Mouse (Mus musculus): ENCODE data around the gene Trpm6. TPM values are rescaled to one million over a fixed set of nuclear protein-coding genes. Genes with fewer than 3 reads are reported as not detected.

Gene Trpm6
- polyA plus RNA-seq, 1 experiment from 2014 or later: 0.43 TPM

GRCm38 (mm10) chr19:18868311-18868710 lies 118.5 kb downstream of the Trpm6 start:
- H3K9ac ChIP-seq (ENCODE audit: low read length): no peak overlapping the region
- H3K27me3 ChIP-seq (ENCODE audit: control insufficient read depth, insufficient read depth, low read length): no peaks in the 10 kb centered on the region

GRCm38 (mm10) chr19:18872792-18873569 lies 123.2 kb downstream of the Trpm6 start:
- H3K4me3 ChIP-seq (ENCODE audit: low read length): no peak overlapping the region
- H3K4me2 ChIP-seq (ENCODE audit: low read depth, low read length): no peak overlapping the region
- H3K27ac ChIP-seq (ENCODE audit: low read length): no peak overlapping the region
- no peaks in the 10 kb centered on the region for H3K27me3 ChIP-seq (ENCODE audit: control insufficient read depth, insufficient read depth, low read length)
- WGBS: 47% methylated on average over 6 of the region's 6 CpGs
- no peak overlapping the region for H3K9ac ChIP-seq (ENCODE audit: low read length)
- no peaks in the 10 kb centered on the region for H3K4me1 ChIP-seq (ENCODE audit: control insufficient read depth, insufficient read depth, low read length)
- no peak for ATAC-seq (replicated peaks; ENCODE audit: extremely low read depth, insufficient read depth, low FRiP score)
- H3K9me3 ChIP-seq (replicated peaks; ENCODE audit: control insufficient read depth, low read length): no peaks in the 10 kb centered on the region; the same call in 1 of the 2 replicates
- no peaks in the 10 kb centered on the region for H3K36me3 ChIP-seq (ENCODE audit: control insufficient read depth, insufficient read depth)

More at GRCm38 (mm10) chr19:18868311-18868710, 118.5 kb downstream of the Trpm6 start:
- H3K4me2 ChIP-seq (ENCODE audit: low read depth, low read length): no peak overlapping the region
- 45% methylated on average over 4 of the region's 4 CpGs for WGBS
- no peak for ATAC-seq (replicated peaks; ENCODE audit: extremely low read depth, insufficient read depth, low FRiP score)
- no peaks in the 10 kb centered on the region for H3K4me1 ChIP-seq (ENCODE audit: control insufficient read depth, insufficient read depth, low read length)
- H3K36me3 ChIP-seq (ENCODE audit: control insufficient read depth, insufficient read depth): no peaks in the 10 kb centered on the region
- no peaks in the 10 kb centered on the region; the same call in 1 of the 2 replicates for H3K9me3 ChIP-seq (replicated peaks; ENCODE audit: control insufficient read depth, low read length)
- H3K4me3 ChIP-seq (ENCODE audit: low read length): no peak overlapping the region
- H3K27ac ChIP-seq (ENCODE audit: low read length): no peak overlapping the region

GRCm38 (mm10) chr19:18873709-18874644 lies 124.2 kb downstream of the Trpm6 start:
- no peaks in the 10 kb centered on the region for H3K27me3 ChIP-seq (ENCODE audit: control insufficient read depth, insufficient read depth, low read length)
- H3K9me3 ChIP-seq (replicated peaks; ENCODE audit: control insufficient read depth, low read length): no peaks in the 10 kb centered on the region
- 73% methylated on average over 16 of the region's 16 CpGs for WGBS
- H3K36me3 ChIP-seq (ENCODE audit: control insufficient read depth, insufficient read depth): no peaks in the 10 kb centered on the region
- H3K9ac ChIP-seq (ENCODE audit: low read length): no peak overlapping the region
- H3K27ac ChIP-seq (ENCODE audit: low read length): no peak overlapping the region
- no peak for ATAC-seq (replicated peaks; ENCODE audit: extremely low read depth, insufficient read depth, low FRiP score)
- no peak overlapping the region for H3K4me3 ChIP-seq (ENCODE audit: low read length)
- H3K4me2 ChIP-seq (ENCODE audit: low read depth, low read length): no peak overlapping the region
- H3K4me1 ChIP-seq (ENCODE audit: control insufficient read depth, insufficient read depth, low read length): no peaks in the 10 kb centered on the region

- no peak overlapping the region for H3K4me2 ChIP-seq (ENCODE audit: low read depth, low read length)
- WGBS: 64% methylated on average over 4 of the region's 4 CpGs
These were observed 129.5 kb downstream of the Trpm6 start for GRCm38 (mm10) chr19:18879264-18879663.

DNA sequence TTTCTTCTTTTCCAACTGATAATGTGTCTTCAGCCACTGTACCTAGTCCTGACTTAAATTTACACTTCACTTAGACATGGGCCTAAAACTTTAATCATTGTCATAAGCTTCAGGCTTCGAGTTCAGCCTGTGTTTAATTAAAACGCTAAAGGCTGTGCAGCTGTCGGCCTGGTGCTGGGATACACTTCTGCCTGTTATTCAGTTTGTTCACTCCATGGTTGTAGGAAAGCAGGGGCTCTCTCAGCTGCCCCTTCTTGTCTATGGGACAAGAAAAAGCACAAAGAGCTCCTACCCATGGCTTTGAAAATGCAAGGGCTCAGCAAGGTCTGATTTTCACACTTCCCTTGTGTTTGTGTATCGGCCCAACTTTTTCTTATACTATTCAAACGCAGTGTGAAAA lies 131.4 kb downstream of the Trpm6 start:
- H3K4me1 ChIP-seq (ENCODE audit: control insufficient read depth, insufficient read depth, low read length): no peaks in the 10 kb centered on the region
- H3K9ac ChIP-seq (ENCODE audit: low read length): no peak overlapping the region
- WGBS: 80% methylated on average over 5 of the region's 5 CpGs
- H3K36me3 ChIP-seq (ENCODE audit: control insufficient read depth, insufficient read depth): no peaks in the 10 kb centered on the region
- ATAC-seq (replicated peaks; ENCODE audit: extremely low read depth, insufficient read depth, low FRiP score): no peak
- no peak overlapping the region for H3K27ac ChIP-seq (ENCODE audit: low read length)
- no peaks in the 10 kb centered on the region for H3K27me3 ChIP-seq (ENCODE audit: control insufficient read depth, insufficient read depth, low read length)
- no peak overlapping the region for H3K4me3 ChIP-seq (ENCODE audit: low read length)
- H3K4me2 ChIP-seq (ENCODE audit: low read depth, low read length): no peak overlapping the region
- H3K9me3 ChIP-seq (replicated peaks; ENCODE audit: control insufficient read depth, low read length): no peaks in the 10 kb centered on the region

More at GRCm38 (mm10) chr19:18879264-18879663, 129.5 kb downstream of the Trpm6 start:
- Histone ChIP-seq H3K9ac (ENCODE audit: low read length) (no peak overlapping the region), H3K27me3 (ENCODE audit: control insufficient read depth, insufficient read depth, low read length) (no peaks in the 10 kb centered on the region), H3K4me1 (ENCODE audit: control insufficient read depth, insufficient read depth, low read length) (no peaks in the 10 kb centered on the region), H3K9me3 (replicated peaks; ENCODE audit: control insufficient read depth, low read length) (no peaks in the 10 kb centered on the region), H3K36me3 (ENCODE audit: control insufficient read depth, insufficient read depth) (no peaks in the 10 kb centered on the region), H3K4me3 (ENCODE audit: low read length) (no peak overlapping the region), H3K27ac (ENCODE audit: low read length) (no peak overlapping the region)
- ATAC-seq (replicated peaks; ENCODE audit: extremely low read depth, insufficient read depth, low FRiP score): no peak

DNA sequence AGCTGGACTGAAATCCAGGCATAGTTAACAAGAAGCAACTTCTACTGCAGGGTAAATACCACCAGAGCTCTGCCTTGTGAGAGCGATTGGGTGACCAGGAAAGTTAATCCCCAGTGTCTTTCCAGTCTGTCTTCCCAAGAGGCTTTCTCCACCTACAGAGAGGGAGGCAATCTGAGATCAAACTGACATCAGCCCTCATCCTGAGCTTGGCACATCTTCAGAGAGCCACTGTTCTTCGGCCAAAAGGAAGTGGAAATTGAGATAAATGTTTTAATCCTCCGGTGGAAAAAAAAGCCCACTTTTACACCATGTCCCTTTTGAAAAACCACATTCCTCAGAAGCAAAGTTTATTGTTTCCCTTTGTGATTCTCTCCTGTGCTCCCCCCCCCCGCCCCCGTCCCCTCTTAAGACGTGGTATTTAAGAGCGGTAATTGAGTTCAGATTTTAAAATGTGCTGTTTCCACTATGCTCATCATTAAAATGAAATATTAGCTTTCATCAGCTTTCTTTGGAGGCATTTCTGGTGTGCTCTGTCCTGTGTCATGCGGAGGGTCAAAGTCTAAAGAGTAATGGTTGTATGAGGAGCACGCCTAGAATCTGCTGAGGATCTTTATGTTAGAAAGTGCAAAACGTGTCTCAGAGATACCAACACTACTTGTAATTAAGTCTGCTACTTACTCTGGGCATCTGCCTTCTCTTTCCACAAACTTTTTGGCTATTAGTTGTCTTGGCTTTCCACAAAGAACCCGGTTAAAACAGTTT lies 138.0 kb downstream of the Trpm6 start:
- 55% methylated on average over 11 of the region's 11 CpGs for WGBS
- Histone ChIP-seq H3K27me3 (ENCODE audit: control insufficient read depth, insufficient read depth, low read length) (no peaks in the 10 kb centered on the region), H3K4me3 (ENCODE audit: low read length) (no peak overlapping the region), H3K4me2 (ENCODE audit: low read depth, low read length) (no peak overlapping the region), H3K4me1 (ENCODE audit: control insufficient read depth, insufficient read depth, low read length) (0 out of 2 replicates have a peak, but pooled peaks cover 4% of the 10 kb centered on the region), H3K36me3 (ENCODE audit: control insufficient read depth, insufficient read depth) (no peaks in the 10 kb centered on the region), H3K9me3 (replicated peaks; ENCODE audit: control insufficient read depth, low read length) (no peaks in the 10 kb centered on the region), H3K9ac (ENCODE audit: low read length) (no peak overlapping the region), H3K27ac (ENCODE audit: low read length) (no peak overlapping the region)
- no peak for ATAC-seq (replicated peaks; ENCODE audit: extremely low read depth, insufficient read depth, low FRiP score)

- ATAC-seq (replicated peaks; ENCODE audit: extremely low read depth, insufficient read depth, low FRiP score): no peak
These were observed 138.8 kb downstream of the Trpm6 start for GRCm38 (mm10) chr19:18888491-18889116.

DNA sequence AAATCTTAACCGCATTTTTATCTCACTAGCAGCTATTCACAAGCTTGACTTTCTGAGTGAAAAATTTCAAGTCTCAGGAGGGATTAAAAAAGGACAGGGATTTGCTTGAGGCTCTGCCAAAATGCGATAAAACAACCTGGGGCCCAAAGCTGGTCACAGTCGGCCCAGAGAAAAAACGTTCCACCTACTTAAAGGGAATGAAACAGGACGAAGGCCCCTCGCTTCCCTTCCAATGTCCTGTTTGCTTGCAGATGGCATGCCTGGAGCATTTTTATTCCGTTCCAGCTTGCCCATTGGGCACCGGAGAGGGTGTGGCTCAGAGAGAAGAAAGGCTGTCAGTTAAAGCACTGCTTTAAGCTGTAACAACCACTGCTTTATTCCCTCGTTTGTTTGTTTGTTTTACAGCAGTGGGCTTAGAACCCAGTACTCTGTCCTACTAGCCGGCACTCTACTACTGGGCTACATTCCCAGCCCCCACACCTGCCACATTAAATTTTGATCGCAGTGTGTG lies 139.4 kb downstream of the Trpm6 start:
- peak overlapping the region; percentile 59 for H3K4me2 ChIP-seq (ENCODE audit: low read depth, low read length)
- no peaks in the 10 kb centered on the region for H3K9me3 ChIP-seq (replicated peaks; ENCODE audit: control insufficient read depth, low read length)
- no peak overlapping the region for H3K27ac ChIP-seq (ENCODE audit: low read length)
- ATAC-seq (replicated peaks; ENCODE audit: extremely low read depth, insufficient read depth, low FRiP score): no peak
- H3K4me3 ChIP-seq (ENCODE audit: low read length): peak overlapping the region; percentile 38
- 15% methylated on average over 11 of the region's 11 CpGs for WGBS
- no peaks in the 10 kb centered on the region for H3K27me3 ChIP-seq (ENCODE audit: control insufficient read depth, insufficient read depth, low read length)
- H3K36me3 ChIP-seq (ENCODE audit: control insufficient read depth, insufficient read depth): no peaks in the 10 kb centered on the region
- 0 out of 2 replicates have a peak, but pooled peaks cover 4% of the 10 kb centered on the region for H3K4me1 ChIP-seq (ENCODE audit: control insufficient read depth, insufficient read depth, low read length)
- peak overlapping the region; percentile 33; the same call in 1 of the 2 replicates for H3K9ac ChIP-seq (ENCODE audit: low read length)

More at GRCm38 (mm10) chr19:18888491-18889116, 138.8 kb downstream of the Trpm6 start:
- H3K4me2 ChIP-seq (ENCODE audit: low read depth, low read length): peak overlapping the region; percentile 59
- WGBS: 41% methylated on average over 13 of the region's 13 CpGs
- peak overlapping the region; percentile 38 for H3K4me3 ChIP-seq (ENCODE audit: low read length)
- H3K27ac ChIP-seq (ENCODE audit: low read length): no peak overlapping the region
- H3K36me3 ChIP-seq (ENCODE audit: control insufficient read depth, insufficient read depth): no peaks in the 10 kb centered on the region
- no peaks in the 10 kb centered on the region for H3K27me3 ChIP-seq (ENCODE audit: control insufficient read depth, insufficient read depth, low read length)
- H3K9ac ChIP-seq (ENCODE audit: low read length): peak overlapping the region; percentile 33; the same call in 1 of the 2 replicates
- 0 out of 2 replicates have a peak, but pooled peaks cover 4% of the 10 kb centered on the region for H3K4me1 ChIP-seq (ENCODE audit: control insufficient read depth, insufficient read depth, low read length)
- no peaks in the 10 kb centered on the region for H3K9me3 ChIP-seq (replicated peaks; ENCODE audit: control insufficient read depth, low read length)

Measured in heart, embryonic 16.5 days (tissue).